Mouse (Mus musculus) limb, embryonic 13.5 days (tissue): ENCODE results near the gene Ccdc43. TPM values are rescaled to one million over a fixed set of nuclear protein-coding genes. Genes with fewer than 3 reads are reported as not detected.

Experiments used
- ATAC-seq: fragments of 200-750 bp; cut with Nextera tagmentation; 2 replicates; pipeline ENCODE4 v1.8.0; 2017; ENCODE audit warnings: low read depth, moderate number of reproducible peaks, moderate TSS enrichment; ENCODE audit not compliant: low FRiP score
- H3K27ac ChIP-seq: fragments of 300-500 bp; sonication (generic); 2 replicates; pipeline ENCODE4 v1.5.1; 2015; ENCODE audit warnings: inconsistent platforms, mild to moderate bottlenecking, moderate library complexity
- H3K27me3 ChIP-seq: fragments of 300-500 bp; sonication (generic); 2 replicates; pipeline ENCODE4 v1.6.1; 2015; ENCODE audit warnings: mild to moderate bottlenecking, inconsistent platforms
- H3K36me3 ChIP-seq: fragments of 300-500 bp; sonication (generic); 2 replicates; pipeline ENCODE4 v1.6.1; 2015; ENCODE audit warnings: inconsistent platforms, mild to moderate bottlenecking, moderate library complexity
- H3K4me1 ChIP-seq: fragments of 300-500 bp; sonication (generic); 2 replicates; pipeline ENCODE4 v1.6.1; 2015; ENCODE audit warnings: inconsistent platforms
- H3K4me2 ChIP-seq: fragments of 300-500 bp; sonication (generic); replicated peaks from 2 replicates; pipeline ENCODE4 v1.6.1; 2015; ENCODE audit warnings: inconsistent platforms, mild to moderate bottlenecking, moderate library complexity
- H3K4me3 ChIP-seq: fragments of 300-500 bp; sonication (generic); 2 replicates; pipeline ENCODE4 v1.5.1; 2015; ENCODE audit warnings: moderate library complexity, mild to moderate bottlenecking, inconsistent platforms
- H3K9ac ChIP-seq: fragments of 300-500 bp; sonication (generic); 2 replicates; pipeline ENCODE4 v1.6.1; 2015; ENCODE audit warnings: mild to moderate bottlenecking, inconsistent platforms
- H3K9me3 ChIP-seq: fragments of 300-500 bp; sonication (generic); 2 replicates; pipeline ENCODE4 v1.6.1; 2016; ENCODE audit warnings: inconsistent platforms
- WGBS: fragments of 180-500 bp; shearing (Covaris S2); methylation state at CpG from one replicate; pipeline ENCODE4 v1.1.7; 2015; 5-methylcytosine and 5-hydroxymethylcytosine counted together
- microRNA-seq: library from miRNA; unstranded; fragments of <30 nt; microRNA quantifications from one replicate; pipeline ENCODE4, GENCODE M21; 2016
- polyA plus RNA-seq: library from polyadenylated mRNA; unstranded; fragments of >200 nt; fragmentation: Nextera tagmentation; extraction: Ambion mirVana; gene quantifications from 2 replicates; pipeline ENCODE4 v1.2.1, GENCODE M21; 2015

The Ccdc43 gene
- polyA plus RNA-seq, 1 experiment from 2014 or later = 46.1 TPM

- Histone ChIP-seq H3K27me3 (no peaks in the 10 kb centered on the region), H3K36me3 (no peaks in the 10 kb centered on the region), H3K27ac (no peak overlapping the region), H3K4me1 (peaks cover 25% of the 10 kb centered on the region), H3K9me3 (no peaks in the 10 kb centered on the region), H3K9ac (no peak overlapping the region), H3K4me3 (no peak overlapping the region), H3K4me2 (no peak overlapping the region)
- no peak for ATAC-seq
- WGBS = 41% methylated on average over 6 of the region's 6 CpGs
Measured at GRCm38 (mm10) chr11:102656931-102657330, 40.7 kb downstream of the Ccdc43 start.

- H3K36me3 ChIP-seq = no peaks in the 10 kb centered on the region
- no peak; the same call in 1 of the 2 replicates for ATAC-seq
- WGBS = 22% methylated on average over 4 of the region's 4 CpGs
- no peak overlapping the region for H3K4me2 ChIP-seq
- no peak overlapping the region for H3K27ac ChIP-seq
- no peak overlapping the region for H3K9ac ChIP-seq
- no peaks in the 10 kb centered on the region for H3K9me3 ChIP-seq
- peaks cover 27% of the 10 kb centered on the region for H3K4me1 ChIP-seq
- no peaks in the 10 kb centered on the region for H3K27me3 ChIP-seq
- no peak overlapping the region for H3K4me3 ChIP-seq
Measured at GRCm38 (mm10) chr11:102656326-102656926, 41.2 kb downstream of the Ccdc43 start.

- peaks cover 27% of the 10 kb centered on the region for H3K4me1 ChIP-seq
- no peak overlapping the region for H3K9ac ChIP-seq
- H3K27me3 ChIP-seq = no peaks in the 10 kb centered on the region
- no peaks in the 10 kb centered on the region for H3K9me3 ChIP-seq
- WGBS = 65% methylated on average over 8 of the region's 8 CpGs
- H3K27ac ChIP-seq = no peak overlapping the region
- H3K36me3 ChIP-seq = no peaks in the 10 kb centered on the region
- H3K4me3 ChIP-seq = no peak overlapping the region
- no peak overlapping the region for H3K4me2 ChIP-seq
- ATAC-seq = no peak
Measured at GRCm38 (mm10) chr11:102655888-102656287, 41.7 kb downstream of the Ccdc43 start.

- H3K4me1 ChIP-seq = peaks cover 41% of the 10 kb centered on the region
Measured at GRCm38 (mm10) chr11:102652844-102653243, 44.7 kb downstream of the Ccdc43 start.

GRCm38 (mm10) chr11:102651381-102651780 lies 46.2 kb downstream of the Ccdc43 start:
- H3K4me2 ChIP-seq = peak overlapping the region; percentile 28; the same call in 1 of the 2 replicates
- 0 out of 2 replicates have a peak, but pooled peaks have one; percentile 44 for ATAC-seq
- WGBS = under 1% methylated on average over 9 of the region's 9 CpGs

More at GRCm38 (mm10) chr11:102652844-102653243, 44.7 kb downstream of the Ccdc43 start:
- no peak for ATAC-seq
- no peak overlapping the region for H3K4me2 ChIP-seq
- WGBS = 80% methylated on average over 3 of the region's 3 CpGs
- H3K9me3 ChIP-seq = no peaks in the 10 kb centered on the region
- no peak overlapping the region for H3K27ac ChIP-seq
- H3K27me3 ChIP-seq = no peaks in the 10 kb centered on the region
- no peaks in the 10 kb centered on the region for H3K36me3 ChIP-seq
- no peak overlapping the region for H3K4me3 ChIP-seq
- H3K9ac ChIP-seq = no peak overlapping the region

GRCm38 (mm10) chr11:102647885-102648284 lies 49.7 kb downstream of the Ccdc43 start:
- no peaks in the 10 kb centered on the region for H3K36me3 ChIP-seq
- WGBS = 44% methylated on average over 12 of the region's 12 CpGs
- peaks cover 32% of the 10 kb centered on the region for H3K4me1 ChIP-seq
- H3K4me3 ChIP-seq = no peak overlapping the region
- H3K27ac ChIP-seq = peak overlapping the region; percentile 49; the same call in 1 of the 2 replicates
- H3K9ac ChIP-seq = no peak overlapping the region
- peak; percentile 85 for ATAC-seq
- H3K4me2 ChIP-seq = peak overlapping the region; percentile 12
- H3K9me3 ChIP-seq = no peaks in the 10 kb centered on the region
- H3K27me3 ChIP-seq = no peaks in the 10 kb centered on the region

More at GRCm38 (mm10) chr11:102651381-102651780, 46.2 kb downstream of the Ccdc43 start:
- Histone ChIP-seq H3K27me3 (no peaks in the 10 kb centered on the region), H3K36me3 (no peaks in the 10 kb centered on the region), H3K9me3 (no peaks in the 10 kb centered on the region), H3K4me1 (peaks cover 50% of the 10 kb centered on the region), H3K4me3 (no peak overlapping the region), H3K27ac (no peak overlapping the region), H3K9ac (no peak overlapping the region)

- no peak for ATAC-seq
- Histone ChIP-seq H3K4me1 (peaks cover 29% of the 10 kb centered on the region), H3K9ac (no peak overlapping the region), H3K27ac (no peak overlapping the region), H3K4me3 (no peak overlapping the region), H3K9me3 (no peaks in the 10 kb centered on the region), H3K27me3 (no peaks in the 10 kb centered on the region), H3K36me3 (no peaks in the 10 kb centered on the region), H3K4me2 (no peak overlapping the region)
- WGBS = 85% methylated on average over 13 of the region's 13 CpGs
Measured at GRCm38 (mm10) chr11:102646226-102646625, 51.4 kb downstream of the Ccdc43 start.

GRCm38 (mm10) chr11:102643891-102644382 lies 53.6 kb downstream of the Ccdc43 start:
- Histone ChIP-seq H3K4me3 (no peak overlapping the region), H3K36me3 (no peaks in the 10 kb centered on the region), H3K4me1 (peaks cover 33% of the 10 kb centered on the region), H3K27me3 (no peaks in the 10 kb centered on the region), H3K27ac (no peak overlapping the region), H3K4me2 (no peak overlapping the region), H3K9ac (no peak overlapping the region), H3K9me3 (no peaks in the 10 kb centered on the region)
- ATAC-seq = no peak
- WGBS = 55% methylated on average over 10 of the region's 10 CpGs

- no peak overlapping the region for H3K9ac ChIP-seq
- ATAC-seq = peak; percentile 60; the same call in 1 of the 2 replicates
- no peak overlapping the region for H3K27ac ChIP-seq
- H3K27me3 ChIP-seq = no peaks in the 10 kb centered on the region
- WGBS = 26% methylated on average over 12 of the region's 12 CpGs
- no peak overlapping the region for H3K4me2 ChIP-seq
- peaks cover 51% of the 10 kb centered on the region for H3K4me1 ChIP-seq
- no peaks in the 10 kb centered on the region for H3K36me3 ChIP-seq
- no peaks in the 10 kb centered on the region for H3K9me3 ChIP-seq
- no peak overlapping the region for H3K4me3 ChIP-seq
Measured at GRCm38 (mm10) chr11:102636887-102637286, 60.7 kb downstream of the Ccdc43 start.

Small RNA genes within 50 kb of the gene (microRNA-seq; reads per million reads assigned to microRNA genes)
- not detected for gene Gm22920

Other genes with a start within 250 kb of the Ccdc43 start
- 4.4 and 6.1 TPM in 2 replicates for gene Itga2b, start 227.7 kb downstream of the Ccdc43 start, polyA plus RNA-seq
- gene Gpatch8, start 141.4 kb downstream of the Ccdc43 start, polyA plus RNA-seq = 80.0 and 81.0 TPM in 2 replicates
- gene Gm11627, start 118.3 kb downstream of the Ccdc43 start, polyA plus RNA-seq = 7.7 and 9.1 TPM in 2 replicates
- gene Fzd2, start 93.4 kb downstream of the Ccdc43 start, polyA plus RNA-seq = 67.7 and 71.6 TPM in 2 replicates
- gene Meioc, start 34.1 kb downstream of the Ccdc43 start, polyA plus RNA-seq = 0.97 and 1.1 TPM in 2 replicates
- gene Adam11, start 63.7 kb upstream of the Ccdc43 start, polyA plus RNA-seq = 14.7 and 15.8 TPM in 2 replicates
- 75.6 and 78.1 TPM in 2 replicates for gene Gjc1, start 121.9 kb upstream of the Ccdc43 start, polyA plus RNA-seq
- gene Higd1b, start 138.1 kb upstream of the Ccdc43 start, polyA plus RNA-seq = not detected in 2 replicates
- gene Eftud2, start 183.2 kb upstream of the Ccdc43 start, polyA plus RNA-seq = 193 and 199 TPM in 2 replicates
- 0.93 and 1.0 TPM in 2 replicates for gene Ccdc103, start 183.4 kb upstream of the Ccdc43 start, polyA plus RNA-seq
- gene Fam187a, start 187.4 kb upstream of the Ccdc43 start, polyA plus RNA-seq = not detected in 2 replicates
- 0.37 and 0.48 TPM in 2 replicates for gene Gfap, start 203.1 kb upstream of the Ccdc43 start, polyA plus RNA-seq
- 10.8 and 11.0 TPM in 2 replicates for gene Kif18b, start 227.3 kb upstream of the Ccdc43 start, polyA plus RNA-seq
- 1.4 and 1.7 TPM in 2 replicates for gene C1ql1, start 248.9 kb upstream of the Ccdc43 start, polyA plus RNA-seq